Mouse (Mus musculus): Measurements from ENCODE around the gene Cxcr4. TPM values are rescaled to one million over a fixed set of nuclear protein-coding genes. Genes with fewer than 3 reads are reported as not detected.
A peak's percentile ranks its signal among the peaks of the same experiment; 100 is the strongest.

The Cxcr4 gene
- polyA plus RNA-seq, 1 experiment from 2014 or later: 1.3 TPM

DNA sequence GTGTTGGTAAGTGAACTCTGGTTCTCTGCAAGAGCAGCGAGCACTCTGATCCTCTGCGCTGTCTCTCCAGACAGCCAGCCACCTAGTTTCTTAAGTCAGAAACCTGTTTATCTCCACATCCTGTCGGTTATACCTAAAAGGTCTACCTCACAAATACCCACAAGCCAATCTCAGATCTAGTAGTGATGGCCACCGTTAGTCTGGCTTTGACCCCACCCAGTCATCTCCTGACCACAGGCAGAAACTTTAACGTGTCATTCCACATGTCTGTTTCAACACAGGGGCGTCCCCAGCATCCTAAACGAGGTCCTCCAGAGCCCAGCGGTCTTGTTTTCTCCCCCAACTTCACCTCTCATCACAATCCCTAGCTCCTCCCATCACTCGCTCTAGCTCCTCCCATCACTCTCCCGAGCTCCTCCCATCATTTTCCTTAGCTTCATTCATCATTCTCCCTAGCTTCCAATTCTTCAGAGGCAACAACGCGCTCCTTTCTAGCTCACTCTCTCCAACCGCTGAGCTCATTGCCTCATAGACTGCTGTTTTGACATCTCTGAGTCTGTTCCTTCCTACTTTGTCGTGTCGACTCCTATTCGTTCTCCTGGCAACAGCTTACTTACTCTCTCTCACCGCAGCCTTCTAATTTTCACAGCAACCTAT is 22.0 kb downstream of the Cxcr4 start:
- Histone ChIP-seq H3K27ac (ENCODE audit: low read depth, low read length) (no peak overlapping the region), H3K27me3 (replicated peaks; ENCODE audit: control insufficient read depth, insufficient read depth, low read length) (no peaks in the 10 kb centered on the region), H3K9ac (ENCODE audit: low read depth, low read length) (no peak overlapping the region), H3K4me2 (no peak overlapping the region), H3K4me3 (ENCODE audit: low read depth, low read length) (no peak overlapping the region), H3K4me1 (replicated peaks; ENCODE audit: control insufficient read depth, insufficient read depth, low read length) (no peaks in the 10 kb centered on the region), H3K9me3 (ENCODE audit: control insufficient read depth, low read length) (no peaks in the 10 kb centered on the region), H3K36me3 (ENCODE audit: control insufficient read depth, insufficient read depth, low read length) (no peaks in the 10 kb centered on the region)
- WGBS: 67% methylated on average over 17 of the region's 17 CpGs
- no peak for ATAC-seq (replicated peaks; ENCODE audit: low FRiP score)
- no peak for DNase-seq (ENCODE audit: low spot score)

DNA sequence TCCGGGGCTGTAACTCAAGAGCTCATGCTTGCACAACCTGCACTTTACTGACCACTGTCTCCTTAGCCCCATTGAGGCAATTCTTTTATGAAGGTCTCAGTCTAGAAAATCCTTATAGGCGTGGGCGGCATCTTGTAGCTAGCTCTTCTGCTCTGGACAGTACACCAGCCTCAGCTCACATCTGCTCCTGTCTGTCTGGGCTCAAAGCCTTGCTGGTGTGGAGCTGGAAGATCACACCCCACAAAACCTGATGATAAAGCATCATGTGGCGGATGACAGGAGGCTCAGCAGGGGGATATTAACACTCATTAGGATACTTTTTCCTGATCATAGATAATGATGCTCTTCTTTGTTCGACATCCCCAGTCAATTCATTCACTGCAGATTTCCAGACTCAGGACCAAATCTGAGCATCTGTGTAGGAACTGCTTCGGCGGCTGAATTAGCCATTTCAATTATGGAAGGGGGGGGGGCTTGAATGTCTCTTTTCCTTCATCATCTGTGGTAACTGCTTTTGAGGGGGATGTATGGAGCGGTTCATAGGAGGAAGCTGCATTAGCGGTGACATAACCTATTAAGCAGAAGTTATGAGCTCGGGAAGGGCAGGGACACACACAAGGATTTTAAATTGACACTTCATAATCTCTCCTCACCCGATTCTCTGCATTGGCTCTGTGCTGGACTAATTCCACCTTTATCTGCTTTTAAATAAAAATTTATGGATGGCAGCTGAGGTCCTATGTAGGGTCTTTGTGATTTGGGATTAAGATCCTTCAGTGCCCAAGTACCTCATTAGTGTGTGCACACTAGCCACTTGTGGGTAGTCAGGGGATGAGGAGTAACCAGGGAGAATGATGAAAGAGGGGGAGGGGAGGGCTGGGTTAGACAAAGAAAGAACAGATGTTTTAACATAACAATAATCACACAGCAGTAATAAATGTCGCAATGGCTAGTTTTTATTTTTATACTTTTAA is 24.6 kb downstream of the Cxcr4 start:
- Histone ChIP-seq H3K27me3 (replicated peaks; ENCODE audit: control insufficient read depth, insufficient read depth, low read length) (no peaks in the 10 kb centered on the region), H3K9me3 (ENCODE audit: control insufficient read depth, low read length) (no peaks in the 10 kb centered on the region), H3K4me2 (no peak overlapping the region), H3K27ac (ENCODE audit: low read depth, low read length) (no peak overlapping the region), H3K4me3 (ENCODE audit: low read depth, low read length) (no peak overlapping the region), H3K9ac (ENCODE audit: low read depth, low read length) (no peak overlapping the region), H3K36me3 (ENCODE audit: control insufficient read depth, insufficient read depth, low read length) (no peaks in the 10 kb centered on the region), H3K4me1 (replicated peaks; ENCODE audit: control insufficient read depth, insufficient read depth, low read length) (no peaks in the 10 kb centered on the region)
- DNase-seq (ENCODE audit: low spot score): no peak
- ATAC-seq (replicated peaks; ENCODE audit: low FRiP score): no peak
- WGBS: 82% methylated on average over 12 of the region's 12 CpGs

DNA sequence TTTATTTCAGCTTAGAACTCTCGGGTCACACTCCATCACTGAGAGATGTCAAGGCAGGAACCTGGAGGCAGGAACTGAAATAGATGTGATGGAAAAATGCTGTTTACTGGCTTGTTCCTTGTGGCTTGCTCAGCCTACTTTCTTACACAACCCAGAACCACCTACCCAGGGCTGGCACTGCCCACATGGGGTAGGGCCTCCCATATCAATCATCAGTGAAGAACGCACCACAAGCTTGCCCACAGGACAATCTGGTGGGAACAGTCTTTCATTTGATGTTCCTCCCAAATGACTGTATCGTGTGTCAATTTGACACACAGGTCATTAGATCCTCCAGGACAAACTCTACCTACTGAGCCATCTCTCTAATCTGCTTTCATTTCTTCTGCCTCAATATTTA is 28.2 kb downstream of the Cxcr4 start:
- Histone ChIP-seq H3K9me3 (ENCODE audit: control insufficient read depth, low read length) (no peaks in the 10 kb centered on the region), H3K27me3 (replicated peaks; ENCODE audit: control insufficient read depth, insufficient read depth, low read length) (no peaks in the 10 kb centered on the region), H3K4me3 (ENCODE audit: low read depth, low read length) (no peak overlapping the region), H3K36me3 (ENCODE audit: control insufficient read depth, insufficient read depth, low read length) (no peaks in the 10 kb centered on the region), H3K27ac (ENCODE audit: low read depth, low read length) (no peak overlapping the region), H3K4me1 (replicated peaks; ENCODE audit: control insufficient read depth, insufficient read depth, low read length) (no peaks in the 10 kb centered on the region), H3K9ac (ENCODE audit: low read depth, low read length) (no peak overlapping the region), H3K4me2 (no peak overlapping the region)
- DNase-seq (ENCODE audit: low spot score) (no peak), ATAC-seq (replicated peaks; ENCODE audit: low FRiP score) (no peak)
- WGBS: 62% methylated on average over 3 of the region's 3 CpGs

DNA sequence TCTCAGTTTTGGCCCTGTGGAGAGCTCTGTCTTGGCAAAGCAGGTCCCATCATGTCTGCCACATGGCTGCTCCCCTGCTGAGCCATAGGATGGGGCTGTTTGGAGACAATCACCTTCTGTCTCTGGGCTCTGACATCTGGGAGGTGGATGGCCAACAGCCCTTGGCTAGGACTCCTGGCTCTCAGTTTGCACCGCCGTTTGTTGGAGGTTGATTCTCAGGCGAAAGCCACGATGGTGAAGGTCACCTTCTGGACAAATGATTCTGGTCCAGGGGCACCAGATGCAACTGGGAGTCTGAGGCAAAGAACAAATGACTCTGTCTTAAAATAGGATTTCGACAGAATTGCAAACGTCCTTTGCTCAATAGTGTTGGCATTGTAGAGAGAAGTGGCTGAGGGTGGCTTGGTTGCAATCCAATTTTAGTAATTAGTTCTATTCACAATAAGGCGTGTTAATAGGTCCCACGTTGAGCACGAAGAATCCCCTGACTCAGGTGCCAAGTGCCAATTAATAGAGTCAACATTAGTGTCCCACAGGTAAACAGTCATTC is 30.7 kb downstream of the Cxcr4 start:
- Histone ChIP-seq H3K4me1 (replicated peaks; ENCODE audit: control insufficient read depth, insufficient read depth, low read length) (no peaks in the 10 kb centered on the region), H3K27ac (ENCODE audit: low read depth, low read length) (no peak overlapping the region), H3K9ac (ENCODE audit: low read depth, low read length) (no peak overlapping the region), H3K36me3 (ENCODE audit: control insufficient read depth, insufficient read depth, low read length) (no peaks in the 10 kb centered on the region), H3K9me3 (ENCODE audit: control insufficient read depth, low read length) (no peaks in the 10 kb centered on the region), H3K4me3 (ENCODE audit: low read depth, low read length) (no peak overlapping the region), H3K4me2 (peak overlapping the region; percentile 7), H3K27me3 (replicated peaks; ENCODE audit: control insufficient read depth, insufficient read depth, low read length) (no peaks in the 10 kb centered on the region)
- ATAC-seq (replicated peaks; ENCODE audit: low FRiP score) (no peak), DNase-seq (ENCODE audit: low spot score) (no peak)
- 71% methylated on average over 9 of the region's 9 CpGs for WGBS

DNA sequence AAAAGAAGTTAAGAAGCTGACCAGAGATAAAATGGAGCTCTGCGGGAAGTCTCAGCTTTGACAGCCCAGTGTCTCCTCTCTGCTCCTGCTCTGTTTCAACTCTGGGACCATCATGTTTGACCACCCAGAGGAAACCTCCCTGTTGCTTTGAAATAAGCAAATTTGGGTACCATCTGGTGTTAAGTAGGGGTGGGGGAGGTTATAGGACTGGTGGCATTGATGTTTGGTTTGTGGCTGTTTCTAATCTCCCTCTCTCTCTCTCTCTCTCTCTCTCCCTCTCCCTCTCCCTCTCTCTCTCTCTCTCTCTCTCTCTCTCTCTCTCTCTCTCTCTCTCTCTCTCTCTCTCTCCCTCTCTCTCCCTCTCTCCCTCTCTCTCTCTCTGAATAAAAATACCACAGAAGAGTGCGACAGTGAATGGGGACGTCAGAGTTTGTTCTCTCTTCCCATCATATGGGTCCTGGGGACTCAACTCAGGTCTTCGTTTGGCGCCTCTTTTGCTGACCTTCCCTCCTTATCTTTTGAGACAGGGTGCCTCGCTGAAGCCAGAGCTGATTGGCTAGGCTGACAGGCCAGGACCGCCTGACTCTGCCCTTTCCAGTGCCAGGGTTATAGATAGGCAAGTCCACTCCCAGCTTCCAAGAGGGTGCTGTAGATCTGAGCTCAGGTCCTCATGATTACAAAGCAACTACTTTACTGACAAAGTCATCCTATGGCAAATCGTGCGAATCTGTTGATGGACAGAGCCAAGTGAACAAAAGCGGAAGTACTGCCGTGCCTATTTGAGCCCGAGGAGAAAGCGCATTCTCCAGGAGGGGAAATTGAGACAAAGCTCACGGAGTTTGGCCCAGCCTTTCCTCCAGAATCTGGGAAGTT is 31.4 kb downstream of the Cxcr4 start:
- Histone ChIP-seq H3K27ac (ENCODE audit: low read depth, low read length) (0 out of 2 replicates have a peak overlapping the region, but pooled peaks have one; percentile 30), H3K27me3 (replicated peaks; ENCODE audit: control insufficient read depth, insufficient read depth, low read length) (no peaks in the 10 kb centered on the region), H3K4me2 (peak overlapping the region; percentile 8), H3K9ac (ENCODE audit: low read depth, low read length) (no peak overlapping the region), H3K4me1 (replicated peaks; ENCODE audit: control insufficient read depth, insufficient read depth, low read length) (no peaks in the 10 kb centered on the region), H3K36me3 (ENCODE audit: control insufficient read depth, insufficient read depth, low read length) (no peaks in the 10 kb centered on the region), H3K4me3 (ENCODE audit: low read depth, low read length) (no peak overlapping the region), H3K9me3 (ENCODE audit: control insufficient read depth, low read length) (no peaks in the 10 kb centered on the region)
- no peak for DNase-seq (ENCODE audit: low spot score)
- ATAC-seq (replicated peaks; ENCODE audit: low FRiP score): peak; percentile 91
- WGBS: 39% methylated on average over 14 of the region's 14 CpGs

DNA sequence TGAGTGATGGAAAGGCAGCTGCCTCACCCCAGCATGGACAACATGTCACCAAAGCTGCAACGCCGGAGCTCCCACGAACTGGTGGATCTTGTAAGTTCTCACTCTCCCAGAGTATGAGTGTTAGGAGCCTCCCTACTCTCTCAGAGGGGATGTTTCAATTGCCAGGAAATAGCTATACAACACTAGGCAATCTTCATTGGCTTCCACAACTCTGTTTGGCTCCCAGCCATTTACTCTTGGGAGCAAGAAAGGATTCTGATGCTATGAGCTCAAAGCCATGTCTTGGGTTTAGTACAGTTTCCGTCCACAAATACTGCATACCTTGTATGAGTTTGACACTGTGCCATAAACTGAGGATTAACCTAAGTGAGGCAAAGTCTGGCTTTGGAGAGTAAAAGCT is 34.1 kb downstream of the Cxcr4 start:
- H3K27me3 ChIP-seq (replicated peaks; ENCODE audit: control insufficient read depth, insufficient read depth, low read length): no peaks in the 10 kb centered on the region

DNA sequence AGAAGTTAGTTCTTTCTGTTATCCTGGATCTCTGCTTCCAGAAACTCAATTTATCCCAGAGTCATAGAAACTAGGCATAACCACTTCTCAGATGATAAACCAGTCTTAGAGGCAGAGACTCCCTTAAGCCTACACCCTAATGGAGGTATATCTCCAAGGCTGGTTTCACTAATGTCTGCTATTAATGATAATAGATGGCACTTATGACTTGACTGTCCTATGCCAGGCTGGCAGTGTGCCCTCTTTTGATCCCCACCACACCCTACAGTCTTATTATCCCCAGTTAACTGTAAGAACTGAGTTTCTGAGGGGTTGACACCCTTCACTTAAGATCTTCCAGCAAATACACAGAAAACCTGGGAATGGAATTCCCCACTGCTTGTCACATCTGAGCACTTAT is 39.5 kb downstream of the Cxcr4 start:
- H3K9ac ChIP-seq (ENCODE audit: low read depth, low read length): no peak overlapping the region
- no peak overlapping the region for H3K4me3 ChIP-seq (ENCODE audit: low read depth, low read length)
- ATAC-seq (replicated peaks; ENCODE audit: low FRiP score): no peak
- H3K4me2 ChIP-seq: no peak overlapping the region
- H3K4me1 ChIP-seq (replicated peaks; ENCODE audit: control insufficient read depth, insufficient read depth, low read length): no peaks in the 10 kb centered on the region
- H3K36me3 ChIP-seq (ENCODE audit: control insufficient read depth, insufficient read depth, low read length): no peaks in the 10 kb centered on the region
- H3K27me3 ChIP-seq (replicated peaks; ENCODE audit: control insufficient read depth, insufficient read depth, low read length): no peaks in the 10 kb centered on the region
- H3K27ac ChIP-seq (ENCODE audit: low read depth, low read length): no peak overlapping the region
- H3K9me3 ChIP-seq (ENCODE audit: control insufficient read depth, low read length): no peaks in the 10 kb centered on the region
- no peak for DNase-seq (ENCODE audit: low spot score)

More for the DNA sequence above, 34.1 kb downstream of the Cxcr4 start:
- Histone ChIP-seq H3K4me1 (replicated peaks; ENCODE audit: control insufficient read depth, insufficient read depth, low read length) (no peaks in the 10 kb centered on the region), H3K4me3 (ENCODE audit: low read depth, low read length) (no peak overlapping the region), H3K9me3 (ENCODE audit: control insufficient read depth, low read length) (no peaks in the 10 kb centered on the region), H3K27ac (ENCODE audit: low read depth, low read length) (no peak overlapping the region), H3K9ac (ENCODE audit: low read depth, low read length) (no peak overlapping the region), H3K4me2 (no peak overlapping the region), H3K36me3 (ENCODE audit: control insufficient read depth, insufficient read depth, low read length) (no peaks in the 10 kb centered on the region)
- DNase-seq (ENCODE audit: low spot score): no peak
- 82% methylated on average over 4 of the region's 4 CpGs for WGBS
- no peak for ATAC-seq (replicated peaks; ENCODE audit: low FRiP score)

DNA sequence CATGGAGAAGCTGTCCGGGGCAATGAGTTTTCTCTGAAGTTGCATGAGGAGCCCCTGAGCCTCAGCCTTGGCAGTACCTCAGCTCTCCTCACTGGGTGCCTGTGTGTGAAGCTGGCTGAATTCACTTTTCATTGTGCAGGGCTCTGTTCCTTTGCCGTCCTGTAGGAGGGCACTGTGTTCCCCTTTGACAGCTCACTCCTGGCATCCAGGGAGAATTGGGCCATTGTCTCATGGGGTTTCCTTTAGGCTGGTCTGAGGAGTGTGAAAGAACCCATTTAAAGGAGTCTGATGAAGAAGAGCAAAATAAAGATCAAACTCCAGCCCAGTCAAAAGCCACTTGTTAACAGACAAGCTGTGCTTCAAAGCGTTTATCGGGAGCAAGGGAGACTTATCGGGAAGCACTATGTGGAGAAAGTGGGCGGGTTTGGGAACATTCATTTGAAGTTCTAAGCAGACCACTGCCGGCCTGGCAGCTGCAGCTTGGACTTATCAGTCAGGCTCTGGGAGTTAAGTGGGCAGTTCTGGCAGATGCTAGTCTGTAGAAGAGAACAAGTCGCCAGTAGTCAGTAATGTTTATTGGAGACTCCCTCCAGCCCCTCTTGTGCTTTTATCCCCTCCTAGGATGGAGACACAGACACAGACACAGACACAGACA is 40.2 kb downstream of the Cxcr4 start:
- Histone ChIP-seq H3K4me1 (replicated peaks; ENCODE audit: control insufficient read depth, insufficient read depth, low read length) (no peaks in the 10 kb centered on the region), H3K9me3 (ENCODE audit: control insufficient read depth, low read length) (no peaks in the 10 kb centered on the region), H3K36me3 (ENCODE audit: control insufficient read depth, insufficient read depth, low read length) (no peaks in the 10 kb centered on the region), H3K4me3 (ENCODE audit: low read depth, low read length) (no peak overlapping the region), H3K9ac (ENCODE audit: low read depth, low read length) (no peak overlapping the region), H3K27me3 (replicated peaks; ENCODE audit: control insufficient read depth, insufficient read depth, low read length) (no peaks in the 10 kb centered on the region), H3K27ac (ENCODE audit: low read depth, low read length) (no peak overlapping the region), H3K4me2 (no peak overlapping the region)
- no peak for DNase-seq (ENCODE audit: low spot score)
- 28% methylated on average over 8 of the region's 8 CpGs for WGBS
- no peak for ATAC-seq (replicated peaks; ENCODE audit: low FRiP score)

Data from liver, embryonic 11.5 days (tissue).